Mouse (Mus musculus): Measurements from ENCODE around the gene Ormdl3.

DNA sequence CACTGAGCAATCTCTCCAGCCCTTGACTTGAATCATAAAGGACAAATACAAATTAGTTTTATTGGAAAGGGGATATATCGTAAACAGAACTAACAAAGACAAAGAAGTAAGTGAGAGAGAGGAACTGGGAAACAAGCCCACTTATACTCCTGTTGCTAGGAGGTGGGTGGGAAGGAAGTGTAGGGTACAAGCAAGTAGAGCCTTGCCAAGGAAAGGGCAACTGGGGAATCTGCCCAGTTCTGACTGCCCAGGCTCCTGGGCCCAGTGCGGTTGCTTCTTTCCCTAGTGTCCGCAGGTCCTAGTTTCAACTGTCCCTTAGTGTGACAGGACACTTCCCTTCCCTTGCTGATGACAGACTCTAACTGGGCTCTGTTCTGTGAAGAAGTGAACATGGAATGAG, 41.5 kb upstream of the Ormdl3 start:
- no peak for TF ChIP-seq CTCF (IDR thresholded peaks at IDR 0.05; ENCODE audit: control insufficient read depth, insufficient read depth, insufficient replicate concordance, low read depth, low read length)
- TF ChIP-seq POLR2A (IDR thresholded peaks at IDR 0.05; ENCODE audit: control insufficient read depth, low read depth, low read length): no peak

Data from testis, adult 2 months (tissue).